Mouse (Mus musculus): ENCODE measurements around the gene Pias1.

DNA sequence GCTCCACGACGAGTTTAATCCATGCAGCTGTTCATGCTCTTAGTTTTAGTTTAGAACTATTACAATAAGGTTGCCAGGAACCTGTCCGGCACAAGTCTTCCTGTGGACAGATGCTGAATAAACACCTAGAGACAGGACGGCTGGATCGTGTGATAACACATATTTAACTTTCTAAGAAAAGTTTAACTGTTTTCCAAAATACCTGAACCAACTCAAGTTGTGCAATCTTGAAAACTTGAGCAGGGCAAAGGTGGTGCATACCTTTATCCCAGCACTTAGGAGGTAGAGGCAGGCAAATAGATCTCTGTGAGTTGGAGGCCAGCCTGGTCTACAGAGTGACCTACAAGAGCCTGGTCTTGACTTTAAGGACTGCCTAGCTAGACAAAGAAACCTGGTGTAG is 152.8 kb downstream of the Pias1 start:
- no peak for TF ChIP-seq ZC3H11A (IDR thresholded peaks at IDR 0.05; ENCODE audit: borderline replicate concordance, low read depth, low read length)
- no peak for TF ChIP-seq HCFC1 (IDR thresholded peaks at IDR 0.05; ENCODE audit: borderline replicate concordance, insufficient read depth, low read length)
- no peak for TF ChIP-seq MAFK (IDR thresholded peaks at IDR 0.05; ENCODE audit: insufficient read depth, low read depth, low read length)
- no peak for TF ChIP-seq ZNF384 (IDR thresholded peaks at IDR 0.05; ENCODE audit: low read depth, low read length)
- no peak for TF ChIP-seq CHD2 (IDR thresholded peaks at IDR 0.05; ENCODE audit: low read depth, low read length)
